Mouse (Mus musculus): Measurements from ENCODE around the gene Gm21970. TPM values are rescaled to one million over a fixed set of nuclear protein-coding genes. Genes with fewer than 3 reads are reported as not detected.

The Gm21970 gene
- polyA plus RNA-seq, 3 experiments from 2014 or later: 2.6 TPM; not detected in 2

DNA sequence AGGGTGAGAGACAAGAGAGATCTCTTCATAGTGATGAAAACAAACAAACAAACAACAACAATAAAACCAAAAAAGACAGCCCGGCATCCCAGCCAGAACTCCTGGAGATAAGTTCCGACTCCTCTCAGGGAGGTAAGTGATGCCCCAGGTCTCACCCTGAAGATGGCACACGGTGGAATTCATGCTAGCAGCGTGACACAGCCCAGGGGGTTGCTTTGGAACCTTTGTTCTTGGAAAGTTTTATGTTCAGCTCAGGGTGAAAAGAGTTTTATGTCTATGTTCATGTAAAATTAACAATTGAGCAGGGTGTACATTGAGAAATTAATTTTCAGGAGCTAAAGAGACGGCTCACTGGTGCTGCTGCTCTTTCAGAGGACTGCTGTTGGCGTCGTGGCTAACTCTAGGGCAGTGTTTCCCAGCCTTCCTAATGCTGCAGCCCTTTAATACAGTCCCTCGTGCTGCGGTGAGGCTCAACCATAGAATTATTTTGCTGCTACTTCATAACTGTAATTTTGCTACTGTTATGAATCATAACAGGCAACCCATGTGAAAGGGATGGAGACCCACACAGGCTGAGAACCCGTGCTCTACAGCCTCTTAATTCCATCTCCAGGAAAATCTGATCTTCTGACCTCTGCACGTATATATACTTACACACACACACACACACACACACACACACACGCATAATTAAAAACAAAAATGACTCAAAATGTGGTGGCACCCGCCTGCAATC lies 74.2 kb downstream of the Gm21970 start:
- ATAC-seq: no peak

GRCm38 (mm10) chr16:91466566-91466965 lies 75.0 kb downstream of the Gm21970 start:
- ATAC-seq: peak; percentile 32

Other genes starting within 250 kb of the Gm21970 start
- not detected for gene Olig2, start 166.3 kb upstream of the Gm21970 start, polyA plus RNA-seq (2017; shearing (Covaris generic))
- gene Olig1, start 121.9 kb upstream of the Gm21970 start, polyA plus RNA-seq (2017; shearing (Covaris generic)): not detected
- 10 to 100 TPM; 44.5 to 50.8 (median 46.5) TPM for gene Ifnar2, start 18.9 kb upstream of the Gm21970 start, polyA plus RNA-seq (2017; shearing (Covaris generic))
- 100 to 1,000 TPM in 2 of 3 experiments, 10 to 100 TPM in 1; 95.7 to 124 (median 113) TPM for gene Il10rb, start 14.4 kb downstream of the Gm21970 start, polyA plus RNA-seq (2017; shearing (Covaris generic))
- 10 to 100 TPM; 61.2 to 75.3 (median 62.6) TPM for gene Ifnar1, start 93.5 kb downstream of the Gm21970 start, polyA plus RNA-seq (2017; shearing (Covaris generic))
- 10 to 100 TPM in 2 of 3 experiments, 1 to 10 TPM in 1; 3.4 to 30.9 (median 14.7) TPM for gene Ifngr2, start 155.4 kb downstream of the Gm21970 start, polyA plus RNA-seq (2017; shearing (Covaris generic))
- gene Tmem50b, start 206.1 kb downstream of the Gm21970 start, polyA plus RNA-seq (2017; shearing (Covaris generic)): 10 to 100 TPM; 28.2 to 36.1 (median 34.2) TPM
- gene Dnajc28, start 227.3 kb downstream of the Gm21970 start, polyA plus RNA-seq (2017; shearing (Covaris generic)): under 1 TPM; 0.56 to 0.62 (median 0.62) TPM